Mouse (Mus musculus) left cerebral cortex, adult 18-20 months (tissue): ENCODE measurements around the gene Tnfsf8. TPM values are rescaled to one million over a fixed set of nuclear protein-coding genes. Genes with fewer than 3 reads are reported as not detected.

Experiments
- DNase-seq, 2 experiments: peaks; one replicate each; pipeline ENCODE4 v3.0.0; 2021 to 2022; ENCODE audit warnings: low spot score in 2 of 2, mixed read lengths in 1 of 2
- total RNA-seq, 2 experiments: library from RNA; stranded (reverse); gene quantifications; 2 replicates each; pipeline ENCODE4 v1.2.3; 2021

Tnfsf8 gene
- total RNA-seq, 2 experiments from 2014 or later = not detected

DNA sequence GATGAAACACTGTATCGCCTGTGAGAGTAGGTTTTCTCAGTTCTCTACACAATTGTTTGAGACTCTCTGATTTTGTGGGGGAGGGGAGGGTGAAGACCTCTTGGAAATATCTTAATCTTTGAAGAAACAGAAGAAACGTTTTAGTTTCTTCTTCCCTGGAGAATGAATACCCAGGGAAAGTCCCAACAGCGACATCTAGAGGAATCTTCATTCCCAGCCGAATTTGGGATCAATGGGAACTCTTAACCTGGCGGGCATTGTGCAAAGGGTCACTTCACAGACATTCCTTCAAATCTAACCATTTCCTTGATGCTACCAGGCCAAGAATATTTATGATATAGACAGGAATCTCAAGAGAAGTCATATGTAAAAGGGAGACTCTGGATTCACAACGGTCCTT is 17.2 kb downstream of the Tnfsf8 start:
- peak; percentile 35 to 52 for DNase-seq

DNA sequence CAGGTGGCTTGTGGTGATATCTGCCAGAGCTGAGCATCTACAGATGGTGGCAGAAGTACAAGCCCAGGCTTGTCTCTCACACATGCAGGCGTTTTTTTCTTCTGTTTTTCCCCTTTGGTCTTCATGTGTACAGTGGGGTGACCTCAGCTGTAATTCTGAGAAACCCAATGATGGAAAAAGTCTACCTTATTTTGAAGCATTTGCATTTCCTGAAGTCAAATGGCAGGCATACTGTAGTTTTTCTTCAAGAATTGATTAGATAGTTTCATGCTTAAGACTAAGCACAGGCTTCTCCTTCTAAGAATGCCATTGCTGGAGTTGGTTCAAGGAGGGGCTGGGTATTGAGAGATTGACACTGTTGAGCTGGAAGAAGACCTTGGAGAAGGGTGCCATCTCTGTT is 18.9 kb downstream of the Tnfsf8 start:
- no peak for DNase-seq

DNA sequence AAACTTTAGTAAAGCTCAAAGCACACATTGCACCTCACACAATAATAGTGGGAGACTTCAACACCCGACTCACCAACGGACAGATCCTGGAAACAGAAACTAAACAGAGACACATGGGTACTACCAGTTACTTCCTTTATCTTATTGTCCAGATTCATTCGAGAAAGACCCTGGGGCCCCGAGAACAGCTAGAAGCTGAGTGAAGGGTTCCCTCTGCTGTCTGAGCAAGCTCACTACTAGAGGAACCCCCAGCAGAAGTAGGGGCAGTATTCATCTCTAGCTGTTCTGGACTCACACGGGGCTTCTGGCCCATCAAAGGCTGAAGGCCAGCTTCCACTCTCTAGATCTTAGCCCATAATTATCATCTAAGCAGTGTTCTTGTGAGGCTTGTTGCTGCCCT is 20.7 kb downstream of the Tnfsf8 start:
- DNase-seq = no peak

DNA sequence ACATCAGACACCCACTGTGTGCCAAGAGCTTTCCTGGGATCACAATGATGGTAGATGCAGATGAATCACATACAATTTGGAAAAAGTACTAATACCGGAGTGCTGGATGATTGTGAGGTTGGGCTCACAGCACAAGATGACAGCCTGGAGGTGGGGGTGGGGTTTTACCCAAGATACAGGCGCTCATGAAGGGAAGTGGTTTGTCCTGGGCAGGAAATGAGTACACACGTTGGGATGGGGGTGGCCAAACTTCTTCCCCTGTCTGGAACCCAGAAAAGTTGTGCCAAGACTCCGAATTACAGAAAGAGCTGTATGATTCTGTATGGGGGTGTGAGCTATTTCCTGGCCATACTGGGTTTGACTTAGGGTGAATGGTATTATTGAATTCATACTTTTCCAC is 38.0 kb downstream of the Tnfsf8 start:
- no peak for DNase-seq

DNA sequence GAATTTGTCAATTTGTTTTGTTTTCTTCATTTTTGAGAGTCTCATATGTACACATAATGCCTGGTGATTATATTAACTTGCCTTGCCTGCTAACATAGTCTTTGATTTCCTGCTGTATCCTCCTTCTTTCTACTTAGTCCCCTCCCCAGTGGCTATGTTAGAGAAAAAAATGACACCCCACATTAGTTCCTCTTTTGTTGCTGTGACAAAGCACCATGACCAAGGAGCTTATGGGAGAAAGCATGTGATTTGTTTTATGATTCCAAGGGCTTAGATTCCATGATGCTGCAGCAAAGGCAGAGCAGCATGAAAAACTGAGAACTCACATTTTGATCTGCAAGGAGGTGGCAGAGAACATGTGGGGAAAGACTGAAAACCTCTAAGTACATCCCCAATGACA is 43.6 kb downstream of the Tnfsf8 start:
- no peak for DNase-seq

DNA sequence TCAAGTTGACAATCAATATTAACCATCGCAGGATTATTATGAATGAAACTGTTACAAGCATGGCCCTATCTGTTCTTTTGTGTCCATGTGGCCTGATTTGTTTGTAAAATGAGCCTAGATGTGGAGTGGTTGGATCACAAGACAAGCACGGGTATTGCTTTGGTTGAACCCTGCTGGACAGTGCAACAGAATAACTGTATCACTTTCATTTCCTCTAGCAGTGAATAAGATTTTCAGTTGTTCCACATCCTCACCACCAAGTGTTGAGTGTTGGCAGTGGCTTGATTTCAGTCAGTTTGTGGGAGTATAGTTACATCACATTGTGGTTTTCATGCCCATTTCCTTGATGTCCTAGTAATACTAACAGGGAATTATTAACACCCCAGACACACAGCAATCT is 45.5 kb downstream of the Tnfsf8 start:
- DNase-seq = no peak

DNA sequence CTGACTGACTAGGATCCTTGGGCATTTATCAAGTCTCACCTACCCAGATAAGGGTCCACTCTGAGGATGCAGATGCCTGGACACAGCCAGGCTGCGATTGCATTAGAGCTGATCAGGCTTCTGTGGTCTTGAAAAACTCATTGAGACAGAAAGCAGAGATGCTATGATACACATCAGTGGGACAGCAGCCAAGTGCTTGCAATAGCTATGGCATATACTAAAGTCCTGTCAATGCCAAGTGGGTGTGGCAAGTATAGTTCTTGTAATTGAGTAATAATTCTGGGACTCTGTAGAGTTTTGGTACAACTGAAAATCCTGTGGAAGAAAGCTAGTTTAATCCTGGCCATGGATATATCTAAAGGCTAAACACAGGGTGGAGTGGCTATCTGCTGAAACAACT is 63.1 kb downstream of the Tnfsf8 start:
- no peak for DNase-seq

DNA sequence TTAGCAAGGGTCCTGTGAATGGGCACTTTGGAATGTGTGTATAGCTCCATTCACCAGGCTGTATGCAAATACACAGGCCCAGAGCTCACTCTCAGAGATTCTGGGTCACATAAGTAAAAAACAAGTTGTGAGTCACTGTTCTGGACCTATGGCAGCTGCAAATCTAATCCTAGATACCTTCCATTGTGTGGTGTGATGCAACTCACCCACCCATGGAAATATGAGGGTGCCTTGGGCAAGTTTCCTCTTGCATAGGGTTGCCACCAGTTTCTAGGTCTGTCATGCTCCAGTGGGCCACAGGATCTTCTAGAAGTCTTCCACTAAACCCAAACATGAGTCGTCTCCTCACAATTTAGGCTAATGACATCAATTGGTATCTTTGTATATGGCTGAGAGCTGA is 64.6 kb downstream of the Tnfsf8 start:
- no peak for DNase-seq

DNA sequence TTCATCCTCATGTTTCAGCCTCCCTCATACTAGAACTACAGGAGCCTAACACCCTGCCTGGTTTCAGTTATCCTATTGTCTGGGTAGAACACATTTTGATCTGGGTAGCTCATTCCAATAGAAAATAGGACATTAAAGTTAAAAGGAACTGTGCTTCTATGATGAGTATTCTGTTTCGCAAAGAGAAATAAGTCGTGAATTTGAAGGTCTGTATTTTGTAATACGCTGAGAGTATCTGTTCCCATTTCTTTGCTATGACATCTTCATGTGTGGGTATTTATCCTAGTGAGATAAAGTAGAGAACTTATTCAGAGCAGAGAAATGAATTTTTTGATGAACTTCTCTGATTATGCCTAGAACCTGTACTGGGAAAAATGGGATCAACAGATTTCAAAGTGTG is 68.8 kb downstream of the Tnfsf8 start:
- no peak for DNase-seq

DNA sequence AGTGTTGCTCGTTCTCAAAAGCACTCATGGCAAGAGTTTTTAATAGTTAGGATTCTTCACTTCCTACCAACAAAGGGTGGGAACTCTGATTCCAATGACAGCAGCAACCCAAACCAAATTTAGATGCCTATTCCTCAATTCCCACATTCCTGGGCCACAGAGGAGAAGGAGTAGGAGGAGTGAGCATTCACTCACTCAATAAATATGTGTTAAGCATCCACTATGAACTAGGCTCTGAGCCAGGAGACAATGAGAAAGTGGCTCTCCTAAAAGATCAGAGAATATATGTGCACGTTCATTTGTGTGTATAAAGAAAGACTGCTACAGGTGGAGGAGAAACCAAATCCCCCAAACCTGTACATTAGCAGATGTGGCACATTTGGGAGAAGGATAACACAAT is 75.7 kb downstream of the Tnfsf8 start:
- no peak for DNase-seq

DNA sequence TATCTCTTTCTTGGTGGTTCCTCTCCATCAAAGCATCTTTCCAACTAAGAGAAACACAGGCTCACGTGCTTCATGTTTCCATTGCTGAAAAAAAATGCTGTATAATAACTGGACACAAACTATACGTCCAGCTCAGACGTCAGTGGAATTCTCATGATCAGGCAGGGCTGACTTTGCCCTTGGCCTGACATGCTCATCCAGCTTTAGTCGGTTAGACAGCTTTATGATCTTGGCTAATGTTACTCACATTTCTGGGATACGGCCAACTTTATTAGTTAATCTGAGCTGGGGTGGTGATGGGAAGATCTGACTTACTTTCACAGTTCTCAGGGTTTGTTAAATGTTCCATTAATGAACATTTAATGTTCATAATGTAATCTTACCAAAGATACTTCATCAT is 77.3 kb downstream of the Tnfsf8 start:
- no peak for DNase-seq

DNA sequence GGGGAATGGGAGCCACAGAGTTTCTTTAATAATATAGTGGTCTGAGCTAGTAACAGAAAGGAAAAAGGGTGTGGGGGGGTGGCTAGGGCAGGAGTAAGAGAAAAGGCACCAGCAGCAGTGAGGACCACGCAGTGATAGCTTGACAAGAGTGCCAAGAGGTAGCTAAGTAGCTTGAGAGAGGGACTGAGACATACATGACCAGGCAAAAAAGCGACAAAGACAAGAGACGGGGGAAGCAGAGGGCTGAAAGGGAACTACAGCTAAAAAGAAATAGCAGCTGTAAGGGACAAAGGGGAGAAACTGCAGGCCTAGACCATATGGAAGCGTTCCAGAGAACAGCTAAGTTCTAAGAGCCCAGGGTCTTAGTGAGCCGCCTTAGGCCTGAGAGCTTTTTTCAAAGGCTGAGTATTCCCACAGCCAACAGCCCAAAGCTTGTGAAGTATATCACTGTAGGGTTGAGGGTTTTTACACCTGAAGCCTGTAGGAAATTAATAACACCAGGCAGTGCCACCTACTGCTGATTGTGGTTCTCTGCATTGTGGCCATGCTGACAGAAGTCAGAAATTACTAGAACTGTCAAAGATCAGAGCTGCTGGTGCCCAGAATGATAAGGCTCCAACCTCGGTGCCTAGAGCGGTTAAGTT is 78.1 kb downstream of the Tnfsf8 start:
- no peak for DNase-seq

Other genes with a start within 250 kb of the Tnfsf8 start
- gene Tex48, start 238.9 kb downstream of the Tnfsf8 start, total RNA-seq = not detected
- gene Gm11214, start 198.0 kb downstream of the Tnfsf8 start, total RNA-seq = not detected
- gene Tnfsf15, start 116.2 kb downstream of the Tnfsf8 start, total RNA-seq = under 1 TPM in 1 of 2 experiments, not detected in 1; 0.14 TPM
- 1 to 10 TPM; 2.3 to 2.5 TPM for gene Tnc, start 185.7 kb upstream of the Tnfsf8 start, total RNA-seq